Mouse (Mus musculus) intestine, embryonic 14.5 days (tissue): Measurements from ENCODE around the gene Dync1li2. TPM values are rescaled to one million over a fixed set of nuclear protein-coding genes. Genes with fewer than 3 reads are reported as not detected.

Experiments
- ATAC-seq: fragments of 200-750 bp; cut with Nextera tagmentation; replicated peaks from 2 replicates; pipeline ENCODE4 v1.8.0; 2017; ENCODE audit warnings: low read depth, moderate number of reproducible peaks, moderate TSS enrichment, moderate library complexity; ENCODE audit not compliant: low FRiP score, low TSS enrichment
- DNase-seq: peaks from one replicate; pipeline ENCODE4 v3.0.0-alpha.2; 2018; ENCODE audit warnings: low spot score
- H3K27ac ChIP-seq: fragments of 300-500 bp; sonication (generic); 2 replicates; pipeline ENCODE4 v1.5.1; 2014; ENCODE audit warnings: low read depth, mild to moderate bottlenecking, control low read depth
- H3K27me3 ChIP-seq: fragments of 300-500 bp; sonication (generic); replicated peaks from 2 replicates; pipeline ENCODE4 v1.6.1; 2014; ENCODE audit warnings: low read length, control low read depth; ENCODE audit not compliant: control insufficient read depth, insufficient read depth
- H3K36me3 ChIP-seq: fragments of 300-500 bp; sonication (generic); 2 replicates; pipeline ENCODE4 v1.6.1; 2014; ENCODE audit warnings: low read length, control low read depth; ENCODE audit not compliant: control insufficient read depth, insufficient read depth
- H3K4me1 ChIP-seq: fragments of 300-500 bp; sonication (generic); replicated peaks from 2 replicates; pipeline ENCODE4 v1.6.1; 2014; ENCODE audit warnings: low read length, control low read depth, mixed read lengths; ENCODE audit not compliant: control insufficient read depth, insufficient read depth
- H3K4me2 ChIP-seq: fragments of 300-500 bp; sonication (generic); 2 replicates; pipeline ENCODE4 v1.6.1; 2014; ENCODE audit warnings: low read length
- H3K4me3 ChIP-seq: fragments of 300-500 bp; sonication (generic); 2 replicates; pipeline ENCODE4 v1.5.1; 2014; ENCODE audit warnings: low read depth, low read length, control low read depth, mixed read lengths
- H3K9ac ChIP-seq: fragments of 300-500 bp; sonication (generic); 2 replicates; pipeline ENCODE4 v1.6.1; 2014; ENCODE audit warnings: mild to moderate bottlenecking, low read length
- H3K9me3 ChIP-seq: fragments of 300-500 bp; sonication (generic); 2 replicates; pipeline ENCODE4 v1.6.1; 2016; ENCODE audit warnings: low read length, control low read depth; ENCODE audit not compliant: control insufficient read depth
- WGBS: fragments of 180-500 bp; shearing (Covaris S2); extraction: QIAGEN DNeasy Blood & Tissue Kit; methylation state at CpG from one replicate; pipeline ENCODE4 v1.1.7; 2014; 5-methylcytosine and 5-hydroxymethylcytosine counted together
- polyA plus RNA-seq: library from polyadenylated mRNA; unstranded; fragments of >200 nt; fragmentation: Nextera tagmentation; extraction: Ambion mirVana; gene quantifications from 2 replicates; pipeline ENCODE4 v1.2.1, GENCODE M21; 2014

Gene Dync1li2
- polyA plus RNA-seq, 1 experiment from 2014 or later, result 46.1 TPM

- DNase-seq (no peak), ATAC-seq (no peak)
- Histone ChIP-seq H3K4me1 (peaks cover 16% of the 10 kb centered on the region; the same call in 1 of the 2 replicates), H3K27ac (peak overlapping the region; percentile 5; the same call in 1 of the 2 replicates), H3K9me3 (no peaks in the 10 kb centered on the region), H3K4me2 (no peak overlapping the region), H3K27me3 (no peaks in the 10 kb centered on the region), H3K36me3 (peaks cover 13% of the 10 kb centered on the region), H3K4me3 (no peak overlapping the region), H3K9ac (no peak overlapping the region)
- WGBS, result 28% methylated on average over 7 of the region's 7 CpGs
Measured at GRCm38 (mm10) chr8:104412805-104413532, 29.9 kb downstream of the Dync1li2 start.

GRCm38 (mm10) chr8:104411972-104412371 is 30.9 kb downstream of the Dync1li2 start:
- Histone ChIP-seq H3K36me3 (peaks cover 3% of the 10 kb centered on the region), H3K4me1 (peaks cover 16% of the 10 kb centered on the region; the same call in 1 of the 2 replicates), H3K27me3 (no peaks in the 10 kb centered on the region), H3K4me2 (no peak overlapping the region), H3K9ac (no peak overlapping the region), H3K27ac (no peak overlapping the region), H3K9me3 (no peaks in the 10 kb centered on the region), H3K4me3 (no peak overlapping the region)
- ATAC-seq (no peak), DNase-seq (no peak)
- 66% methylated on average over 3 of the region's 3 CpGs for WGBS

GRCm38 (mm10) chr8:104411468-104411867 is 31.4 kb downstream of the Dync1li2 start:
- Histone ChIP-seq H3K9ac (no peak overlapping the region), H3K4me1 (peaks cover 16% of the 10 kb centered on the region; the same call in 1 of the 2 replicates), H3K36me3 (peaks cover 3% of the 10 kb centered on the region; the same call in 1 of the 2 replicates), H3K4me3 (no peak overlapping the region), H3K27ac (no peak overlapping the region), H3K9me3 (no peaks in the 10 kb centered on the region), H3K4me2 (no peak overlapping the region), H3K27me3 (no peaks in the 10 kb centered on the region)
- DNase-seq (no peak), ATAC-seq (no peak)
- WGBS, result 85% methylated on average over 3 of the region's 3 CpGs

DNA sequence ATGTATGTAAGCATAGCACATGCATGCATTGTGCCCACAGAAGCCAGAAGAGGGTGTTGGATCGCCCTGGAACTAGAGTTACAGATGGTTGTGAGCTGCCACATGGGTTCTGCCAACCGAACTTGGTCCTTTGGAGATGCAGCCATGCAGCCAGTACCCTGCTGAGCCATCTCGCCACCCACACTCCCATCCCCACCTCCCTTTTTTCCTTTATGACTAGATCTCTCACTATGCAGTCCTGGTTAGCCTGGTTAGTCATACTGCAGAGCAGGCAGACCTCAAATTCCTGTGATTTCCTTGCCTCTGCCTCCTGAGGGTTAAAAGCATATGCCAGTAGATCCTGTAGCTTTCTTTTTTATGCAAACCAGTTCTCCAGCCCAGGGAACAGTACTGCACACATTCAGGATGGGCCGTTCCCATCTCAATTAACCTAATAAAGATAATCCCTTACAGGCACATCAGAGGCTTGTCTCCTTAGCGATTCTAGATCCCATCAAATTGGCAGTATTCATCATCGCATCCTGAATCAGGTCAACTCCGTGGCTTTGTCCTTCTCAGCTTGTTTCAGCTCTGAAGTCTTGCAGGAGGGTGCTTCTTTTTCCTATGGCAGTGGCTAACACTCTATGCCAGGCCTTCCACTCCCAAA is 32.1 kb downstream of the Dync1li2 start:
- 67% methylated on average over 7 of the region's 7 CpGs for WGBS
- Histone ChIP-seq H3K27me3 (no peaks in the 10 kb centered on the region), H3K4me1 (peaks cover 16% of the 10 kb centered on the region; the same call in 1 of the 2 replicates), H3K4me2 (no peak overlapping the region), H3K9me3 (no peaks in the 10 kb centered on the region), H3K27ac (no peak overlapping the region), H3K36me3 (peaks cover 3% of the 10 kb centered on the region; the same call in 1 of the 2 replicates), H3K9ac (no peak overlapping the region), H3K4me3 (no peak overlapping the region)
- ATAC-seq, result no peak
- DNase-seq, result no peak

DNA sequence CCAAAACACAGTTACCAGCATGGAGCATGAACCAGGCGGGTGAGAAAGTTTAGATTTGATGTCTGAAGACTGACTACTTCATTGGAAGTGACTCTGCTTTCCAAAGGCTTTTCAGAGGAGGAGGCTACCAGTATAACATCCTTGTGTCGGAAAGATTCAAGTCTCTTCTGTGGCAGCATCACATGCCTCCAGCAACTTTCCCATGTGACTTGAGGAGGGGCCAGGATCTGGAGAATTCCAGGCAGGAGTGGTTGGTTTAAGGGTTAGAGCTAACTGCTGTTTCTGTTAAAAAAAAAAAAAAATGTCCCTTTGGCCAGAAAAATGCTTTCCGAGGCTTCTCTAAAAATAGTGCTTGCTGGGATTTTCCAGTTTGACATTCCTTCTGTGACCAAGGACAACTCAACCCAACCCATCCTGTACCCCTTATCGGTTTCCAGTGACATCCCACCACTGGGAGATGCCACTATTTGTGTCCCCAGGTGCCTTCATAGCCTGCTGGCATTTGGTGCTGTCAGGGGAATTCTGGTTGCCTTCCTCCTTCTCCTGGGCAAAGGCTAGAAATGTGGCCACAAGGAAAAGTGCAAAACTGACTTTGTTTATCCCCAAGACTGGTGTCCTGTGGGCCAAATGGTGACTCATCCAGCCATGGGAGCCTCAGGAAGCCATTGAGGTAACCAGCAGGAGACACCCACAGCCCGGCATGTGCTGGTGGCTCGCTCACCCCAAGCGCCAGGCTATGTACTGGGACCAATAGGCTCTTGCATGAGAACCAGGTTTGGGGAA is 34.3 kb downstream of the Dync1li2 start:
- peaks cover 13% of the 10 kb centered on the region; the same call in 1 of the 2 replicates for H3K4me1 ChIP-seq

GRCm38 (mm10) chr8:104406340-104407128 is 36.3 kb downstream of the Dync1li2 start:
- ATAC-seq (no peak), DNase-seq (no peak)
- Histone ChIP-seq H3K4me3 (no peak overlapping the region), H3K4me1 (0 out of 2 replicates have a peak, but pooled peaks cover 2% of the 10 kb centered on the region), H3K9ac (no peak overlapping the region), H3K27ac (no peak overlapping the region), H3K27me3 (no peaks in the 10 kb centered on the region), H3K4me2 (no peak overlapping the region), H3K9me3 (no peaks in the 10 kb centered on the region), H3K36me3 (no peaks in the 10 kb centered on the region)
- 70% methylated on average over 6 of the region's 6 CpGs for WGBS

More for the DNA sequence above, 34.3 kb downstream of the Dync1li2 start:
- Histone ChIP-seq H3K27ac (no peak overlapping the region), H3K9me3 (no peaks in the 10 kb centered on the region), H3K9ac (no peak overlapping the region), H3K4me3 (no peak overlapping the region), H3K4me2 (no peak overlapping the region), H3K27me3 (no peaks in the 10 kb centered on the region), H3K36me3 (no peaks in the 10 kb centered on the region)
- WGBS, result 85% methylated on average over 7 of the region's 7 CpGs
- no peak for DNase-seq
- ATAC-seq, result no peak

- Histone ChIP-seq H3K27ac (peak overlapping the region; percentile 62; the same call in 1 of the 2 replicates), H3K9ac (no peak overlapping the region)
- ATAC-seq, result 0 out of 2 replicates have a peak, but pooled peaks have one; percentile 33
Measured at GRCm38 (mm10) chr8:104405430-104406187, 37.2 kb downstream of the Dync1li2 start.

More at GRCm38 (mm10) chr8:104405430-104406187, 37.2 kb downstream of the Dync1li2 start:
- H3K9me3 ChIP-seq, result no peaks in the 10 kb centered on the region
- H3K27me3 ChIP-seq, result no peaks in the 10 kb centered on the region
- no peak overlapping the region for H3K4me3 ChIP-seq
- H3K4me1 ChIP-seq, result 0 out of 2 replicates have a peak, but pooled peaks cover 2% of the 10 kb centered on the region
- DNase-seq, result no peak
- 47% methylated on average over 15 of the region's 15 CpGs for WGBS
- no peaks in the 10 kb centered on the region for H3K36me3 ChIP-seq
- no peak overlapping the region for H3K4me2 ChIP-seq
